Comparison of ENCODE assay signal across 8 mouse cellular contexts in genomic region chr14:101729972-101730692, GRCm38 (mm10). TPM values are rescaled to one million over a fixed set of nuclear protein-coding genes. Genes with fewer than 3 reads are reported as not detected.
DNase-seq lines count a peak whose midpoint lies in the region; ATAC-seq and TF ChIP-seq lines count a peak whose summit lies in the region.

No protein-coding gene starts in this region.

- peak overlapping the region; percentile 83 for H3K4me3 ChIP-seq in layer of hippocampus, adult 2 months
- H3K4me3 ChIP-seq in cortical plate, adult 2 months (ENCODE audit: insufficient read depth, low read length): peak overlapping the region; percentile 54
- H3K4me3 ChIP-seq in heart, embryonic 16.5 days (ENCODE audit: low read length): peak overlapping the region; percentile 85
- H3K4me3 ChIP-seq in liver, postnatal 0 days (ENCODE audit: low read depth, low read length): peak overlapping the region; percentile 50

- no peak for TF ChIP-seq POLR2A in cortical plate, adult 2 months (IDR thresholded peaks at IDR 0.05; ENCODE audit: extremely low read depth, insufficient read depth, low read length)

- H3K27me3 ChIP-seq in heart, embryonic 16.5 days (ENCODE audit: control insufficient read depth, insufficient read depth, low read length): peaks cover 5% of the 10 kb centered on the region; the same call in 1 of the 2 replicates
- H3K27me3 ChIP-seq in liver, postnatal 0 days (ENCODE audit: insufficient read depth, low read length): peaks cover 37% of the 10 kb centered on the region

- TF ChIP-seq CTCF in layer of hippocampus, adult 2 months (conservative IDR thresholded peaks at IDR 0.05): no peak
- no peak for TF ChIP-seq CTCF in cortical plate, adult 2 months (IDR thresholded peaks at IDR 0.05; ENCODE audit: extremely low read depth, insufficient read depth, low read length)
- TF ChIP-seq CTCF in liver, postnatal 0 days (IDR thresholded peaks at IDR 0.05; ENCODE audit: low read depth): no peak

- H3K9me3 ChIP-seq in heart, embryonic 16.5 days (replicated peaks; ENCODE audit: control insufficient read depth, low read length): no peaks in the 10 kb centered on the region
- H3K9me3 ChIP-seq in liver, postnatal 0 days (ENCODE audit: low read length): no peaks in the 10 kb centered on the region

- H3K27ac ChIP-seq in layer of hippocampus, adult 2 months: no peak overlapping the region
- no peak overlapping the region for H3K27ac ChIP-seq in cortical plate, adult 2 months (ENCODE audit: insufficient read depth, low read length)
- H3K27ac ChIP-seq in heart, embryonic 16.5 days (ENCODE audit: low read length): 0 out of 2 replicates have a peak overlapping the region, but pooled peaks have one; percentile 26
- no peak overlapping the region for H3K27ac ChIP-seq in liver, postnatal 0 days (ENCODE audit: low read depth)

- peak; percentile 57 for ATAC-seq in heart, embryonic 16.5 days (replicated peaks; ENCODE audit: extremely low read depth, insufficient read depth, low FRiP score)
- ATAC-seq in liver, postnatal 0 days: no peak

- no peak for DNase-seq in layer of hippocampus, adult 2 months (ENCODE audit: low spot score in 2 of 2)
- DNase-seq in layer of hippocampus, postnatal 10 days (ENCODE audit: low spot score in 2 of 2): no peak
- DNase-seq in liver, postnatal 0 days: no peak
- no peak for DNase-seq in MN1 (ENCODE audit: low spot score)
- no peak for DNase-seq in left cerebral cortex, postnatal 10 days (ENCODE audit: extremely low spot score in 1 of 2, low spot score in 2 of 2)
- no peak for DNase-seq in gastrocnemius, postnatal 4 days (ENCODE audit: low spot score in 2 of 2)

- 1% methylated on average over 28 of the region's 28 CpGs for WGBS in heart, embryonic 16.5 days
- WGBS in liver, postnatal 0 days (ENCODE audit: insufficient replicate concordance): 2% methylated on average over 28 of the region's 28 CpGs

- H3K9ac ChIP-seq in heart, embryonic 16.5 days (ENCODE audit: low read length): peak overlapping the region; percentile 89
- peak overlapping the region; percentile 26; the same call in 1 of the 2 replicates for H3K9ac ChIP-seq in liver, postnatal 0 days (replicated peaks)

- peak overlapping the region; percentile 97 for H3K4me2 ChIP-seq in heart, embryonic 16.5 days (ENCODE audit: low read depth, low read length)
- H3K4me2 ChIP-seq in liver, postnatal 0 days (ENCODE audit: low read depth, low read length): peak overlapping the region; percentile 89

- H3K36me3 ChIP-seq in heart, embryonic 16.5 days (ENCODE audit: control insufficient read depth, insufficient read depth): no peaks in the 10 kb centered on the region
- H3K36me3 ChIP-seq in liver, postnatal 0 days (replicated peaks; ENCODE audit: insufficient read depth, low read length): no peaks in the 10 kb centered on the region

- no peak for TF ChIP-seq EP300 in liver, postnatal 0 days (IDR thresholded peaks at IDR 0.05; ENCODE audit: low read depth)

- no peaks in the 10 kb centered on the region; the same call in 1 of the 2 replicates for H3K4me1 ChIP-seq in cortical plate, adult 2 months (ENCODE audit: control insufficient read depth, insufficient read depth, low read length)
- peaks cover 17% of the 10 kb centered on the region for H3K4me1 ChIP-seq in heart, embryonic 16.5 days (ENCODE audit: control insufficient read depth, insufficient read depth, low read length)
- peaks cover 10% of the 10 kb centered on the region; the same call in 1 of the 2 replicates for H3K4me1 ChIP-seq in liver, postnatal 0 days (ENCODE audit: insufficient read depth)

- intact Hi-C loops in left cerebral cortex, postnatal 10 days (cut with DNase I): no loop called here

RNA-seq across cellular contexts. Expression of gene Lmo7, which starts 0.4 kb away (rescaled TPM):
- total RNA-seq in layer of hippocampus, adult 2 months (2021): 100 to 1,000 TPM; 147 to 150 TPM
- total RNA-seq in layer of hippocampus, postnatal 10 days (2021): 100 to 1,000 TPM; 117 TPM
- 30.9 and 33.7 TPM in 2 replicates for polyA plus RNA-seq in cortical plate, adult 2 months (2012; rRNA removed)
- 267 and 272 TPM in 2 replicates for polyA plus RNA-seq in heart, embryonic 16.5 days (2015; fragmentation: Nextera tagmentation; extraction: Ambion mirVana)
- 2.0 and 2.8 TPM in 2 replicates for polyA plus RNA-seq in liver, postnatal 0 days (2015; fragmentation: Nextera tagmentation; extraction: Ambion mirVana)
- total RNA-seq in left cerebral cortex, postnatal 10 days (2021): 10 to 100 TPM; 97.4 to 98.9 TPM
- 100 to 1,000 TPM; 198 to 203 TPM for total RNA-seq in gastrocnemius, postnatal 4 days (2021)

RNA-seq across cellular contexts. Expression of gene Gm9922, which starts 0.5 kb away (rescaled TPM):
- total RNA-seq in layer of hippocampus, adult 2 months (2021): not detected
- total RNA-seq in layer of hippocampus, postnatal 10 days (2021): under 1 TPM in 1 of 2 experiments, not detected in 1; 0.91 TPM
- polyA plus RNA-seq in cortical plate, adult 2 months (2012; rRNA removed): 0.35 TPM in 1 of 2 replicates, not detected in the other
- polyA plus RNA-seq in heart, embryonic 16.5 days (2015; fragmentation: Nextera tagmentation; extraction: Ambion mirVana): 3.7 and 5.1 TPM in 2 replicates
- not detected in 2 replicates for polyA plus RNA-seq in liver, postnatal 0 days (2015; fragmentation: Nextera tagmentation; extraction: Ambion mirVana)
- total RNA-seq in left cerebral cortex, postnatal 10 days (2021): not detected
- not detected for total RNA-seq in gastrocnemius, postnatal 4 days (2021)
